Mouse (Mus musculus) testis, adult 2 months (tissue): ENCODE measurements around the gene Pparg. TPM values are rescaled to one million over a fixed set of nuclear protein-coding genes. Genes with fewer than 3 reads are reported as not detected.

Source experiments
- H3K27ac ChIP-seq: fragments of 200-500 bp; 2 replicates; pipeline ENCODE4 v1.5.1; 2012; ENCODE audit warnings: low read depth, low read length; ENCODE audit not compliant: control insufficient read depth, insufficient read depth
- H3K27me3 ChIP-seq: fragments of 200-500 bp; 2 replicates; pipeline ENCODE4 v1.6.1; 2012; ENCODE audit warnings: mild to moderate bottlenecking, low read length, moderate library complexity; ENCODE audit not compliant: control insufficient read depth, insufficient read depth
- H3K36me3 ChIP-seq: fragments of 200-500 bp; 2 replicates; pipeline ENCODE4 v1.6.1; 2012; ENCODE audit warnings: mild to moderate bottlenecking, low read length; ENCODE audit not compliant: control insufficient read depth, insufficient read depth
- H3K4me1 ChIP-seq: fragments of 200-500 bp; 2 replicates; pipeline ENCODE4 v1.6.1; 2012; ENCODE audit warnings: low read length; ENCODE audit not compliant: control insufficient read depth, insufficient read depth
- H3K4me3 ChIP-seq: fragments of 200-500 bp; 2 replicates; pipeline ENCODE4 v1.5.1; 2012; ENCODE audit warnings: low read depth, mild to moderate bottlenecking, low read length, moderate library complexity, mixed read lengths; ENCODE audit not compliant: control insufficient read depth
- CTCF ChIP-seq: fragments of 200-500 bp; IDR thresholded peaks from 2 replicates; pipeline ENCODE4 v1.5.1; 2012; ENCODE audit warnings: low read depth, mild to moderate bottlenecking, inconsistent platforms, low read length, moderate library complexity; ENCODE audit not compliant: control insufficient read depth, insufficient read depth, insufficient replicate concordance
- POLR2A ChIP-seq: fragments of 200-500 bp; IDR thresholded peaks from 2 replicates; pipeline ENCODE4 v1.6.1; 2012; ENCODE audit warnings: low read depth, mild to moderate bottlenecking, inconsistent platforms, low read length, moderate library complexity; ENCODE audit not compliant: control insufficient read depth
- polyA plus RNA-seq: library from polyadenylated mRNA; depleted of rRNA; stranded (reverse); fragments of >200 nt; gene quantifications from 2 replicates; pipeline ENCODE4 v1.2.3, GENCODE M21; 2012

The Pparg gene
- polyA plus RNA-seq, 1 experiment = 1.2 TPM

GRCm38 (mm10) chr6:115434054-115434453, 73.3 kb downstream of the Pparg start:
- Histone ChIP-seq H3K4me1 (no peaks in the 10 kb centered on the region), H3K27ac (no peak overlapping the region), H3K27me3 (no peaks in the 10 kb centered on the region), H3K4me3 (no peak overlapping the region), H3K36me3 (no peaks in the 10 kb centered on the region)
- TF ChIP-seq CTCF = no peak
- TF ChIP-seq POLR2A = no peak

- H3K4me1 ChIP-seq = no peaks in the 10 kb centered on the region
- no peaks in the 10 kb centered on the region for H3K36me3 ChIP-seq
- H3K27ac ChIP-seq = no peak overlapping the region
- TF ChIP-seq CTCF (no peak), POLR2A (no peak)
- no peak overlapping the region for H3K4me3 ChIP-seq
- no peaks in the 10 kb centered on the region for H3K27me3 ChIP-seq
Observed at GRCm38 (mm10) chr6:115434816-115435215, 74.1 kb downstream of the Pparg start.

- TF ChIP-seq CTCF (no peak), POLR2A (no peak)
Observed at GRCm38 (mm10) chr6:115440231-115441006, 79.7 kb downstream of the Pparg start.

GRCm38 (mm10) chr6:115452501-115452900, 91.8 kb downstream of the Pparg start:
- H3K4me3 ChIP-seq = no peak overlapping the region
- H3K27ac ChIP-seq = no peak overlapping the region
- TF ChIP-seq CTCF (no peak), POLR2A (no peak)
- no peaks in the 10 kb centered on the region for H3K4me1 ChIP-seq
- H3K36me3 ChIP-seq = no peaks in the 10 kb centered on the region
- no peaks in the 10 kb centered on the region for H3K27me3 ChIP-seq

More at GRCm38 (mm10) chr6:115440231-115441006, 79.7 kb downstream of the Pparg start:
- no peak overlapping the region for H3K4me3 ChIP-seq
- H3K27me3 ChIP-seq = no peaks in the 10 kb centered on the region
- H3K27ac ChIP-seq = no peak overlapping the region
- H3K4me1 ChIP-seq = no peaks in the 10 kb centered on the region
- no peaks in the 10 kb centered on the region for H3K36me3 ChIP-seq

- Histone ChIP-seq H3K27me3 (no peaks in the 10 kb centered on the region), H3K36me3 (no peaks in the 10 kb centered on the region), H3K27ac (no peak overlapping the region), H3K4me1 (no peaks in the 10 kb centered on the region), H3K4me3 (no peak overlapping the region)
- TF ChIP-seq POLR2A (no peak), CTCF (no peak)
Observed at GRCm38 (mm10) chr6:115462743-115463337, 102.1 kb downstream of the Pparg start.

- no peaks in the 10 kb centered on the region for H3K4me1 ChIP-seq
- no peak overlapping the region for H3K4me3 ChIP-seq
- TF ChIP-seq POLR2A = no peak
- TF ChIP-seq CTCF = no peak
- H3K27ac ChIP-seq = no peak overlapping the region
- no peaks in the 10 kb centered on the region for H3K36me3 ChIP-seq
- no peaks in the 10 kb centered on the region for H3K27me3 ChIP-seq
Observed at GRCm38 (mm10) chr6:115463338-115463737, 102.6 kb downstream of the Pparg start.

GRCm38 (mm10) chr6:115464661-115465060, 103.9 kb downstream of the Pparg start:
- Histone ChIP-seq H3K4me1 (no peaks in the 10 kb centered on the region), H3K4me3 (no peak overlapping the region), H3K27ac (no peak overlapping the region), H3K27me3 (no peaks in the 10 kb centered on the region), H3K36me3 (no peaks in the 10 kb centered on the region)
- TF ChIP-seq POLR2A (no peak), CTCF (no peak)
